ENCODE assay signal across 10 mouse cellular contexts in the genomic region with DNA sequence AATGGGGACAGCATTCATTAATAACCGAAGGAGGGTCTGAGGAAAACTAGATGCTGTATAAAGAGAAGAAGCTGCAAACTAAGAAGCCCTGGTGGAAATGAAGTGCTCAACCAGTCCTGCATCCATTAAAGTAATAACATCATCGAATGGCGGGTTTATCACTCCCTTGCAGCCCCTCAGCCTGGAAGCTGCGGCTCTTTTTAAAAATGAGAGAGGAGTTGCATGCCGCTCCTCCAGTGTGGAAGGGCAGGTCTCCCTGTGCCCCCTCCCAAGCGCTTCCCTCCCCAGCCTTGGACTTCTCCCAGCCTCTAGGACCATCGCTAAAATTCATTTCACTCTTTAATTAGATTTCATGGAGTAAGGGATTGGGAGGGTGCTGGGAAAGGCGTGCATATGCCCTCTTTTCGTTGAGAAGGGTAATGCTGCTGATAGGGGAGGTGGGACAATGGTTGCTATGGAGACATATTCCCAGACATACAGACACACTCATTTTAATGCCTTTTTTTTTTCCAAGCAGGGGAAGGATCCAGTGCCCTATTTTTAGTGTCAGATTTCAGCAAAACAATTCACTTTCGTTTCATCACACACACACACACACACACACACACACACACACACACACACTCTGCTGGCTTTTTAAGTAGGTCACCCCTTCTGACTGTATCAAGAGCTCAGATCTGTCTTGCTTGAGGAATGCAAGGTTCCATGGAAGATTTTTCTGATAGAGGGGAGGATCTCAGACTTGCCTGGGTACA. TPM values are rescaled to one million over a fixed set of nuclear protein-coding genes. Genes with fewer than 3 reads are reported as not detected.
DNase-seq lines count a peak whose midpoint lies in the region; ATAC-seq and TF ChIP-seq lines count a peak whose summit lies in the region.
"Had no signal": no experiment of that assay in that cellular context is flagged by ENCODE, and none has a peak within 500 bp of the region (broad histone marks: within the 10 kb centered on the region; RNA-seq: fewer than 3 reads in every experiment).

No protein-coding gene starts in this region.

- H3K27me3 ChIP-seq in kidney, embryonic 16.5 days (ENCODE audit: insufficient read depth, low read length), result no peaks in the 10 kb centered on the region
- no peaks in the 10 kb centered on the region for H3K27me3 ChIP-seq in midbrain, postnatal 0 days (ENCODE audit: insufficient read depth, low read length)
- H3K27me3 ChIP-seq: embryonic facial prominence, embryonic 12.5 days had no signal

- no peak for TF ChIP-seq POLR2A in embryonic fibroblast, embryonic 13.5 days (IDR thresholded peaks at IDR 0.05; ENCODE audit: low read depth, low read length)

- H3K4me3 ChIP-seq in embryonic fibroblast, embryonic 13.5 days (ENCODE audit: insufficient read depth, low read length), result no peak overlapping the region
- no peak overlapping the region for H3K4me3 ChIP-seq in kidney, embryonic 16.5 days (ENCODE audit: low read length)
- H3K4me3 ChIP-seq in midbrain, postnatal 0 days (ENCODE audit: low read depth, low read length), result no peak overlapping the region; the same call in 1 of the 2 replicates
- H3K4me3 ChIP-seq: embryonic facial prominence, embryonic 12.5 days had no signal

- peak; percentile 17 for DNase-seq in gastrocnemius, adult 18-20 months (ENCODE audit: low spot score)
- DNase-seq in gastrocnemius, postnatal 14 days, result no peak
- peak; percentile 69 for DNase-seq in MN1 (ENCODE audit: low spot score)
- DNase-seq in midbrain, postnatal 0 days (ENCODE audit: low spot score), result peak; percentile 87
- no peak for DNase-seq in yolk sac, embryonic 10.5 days (ENCODE audit: low spot score)

- no peak for TF ChIP-seq CTCF in embryonic fibroblast, embryonic 13.5 days (IDR thresholded peaks at IDR 0.05; ENCODE audit: borderline replicate concordance, insufficient read depth, low read length)
- peak; percentile 32; the same call in 1 of the 2 replicates for TF ChIP-seq CTCF in midbrain, postnatal 0 days (IDR thresholded peaks at IDR 0.05)

- 0 out of 2 replicates have a peak overlapping the region, but pooled peaks have one; percentile 5 for H3K27ac ChIP-seq in embryonic fibroblast, embryonic 13.5 days (ENCODE audit: insufficient read depth, low read length)
- no peak overlapping the region for H3K27ac ChIP-seq in kidney, embryonic 16.5 days (ENCODE audit: low read length)
- peak overlapping the region; percentile 94 for H3K27ac ChIP-seq in midbrain, postnatal 0 days (ENCODE audit: low read depth, low read length)
- H3K27ac ChIP-seq: embryonic facial prominence, embryonic 12.5 days; liver, embryonic 14.5 days had no signal

- no peak for ATAC-seq in kidney, embryonic 16.5 days (ENCODE audit: low FRiP score, low TSS enrichment)
- peak; percentile 90 for ATAC-seq in midbrain, postnatal 0 days (ENCODE audit: low FRiP score)
- no peak for ATAC-seq in inflammation-experienced regulatory T-cells, adult 6 months

- no peaks in the 10 kb centered on the region for H3K4me1 ChIP-seq in embryonic fibroblast, embryonic 13.5 days (ENCODE audit: control insufficient read depth, insufficient read depth, low read length)
- H3K4me1 ChIP-seq in kidney, embryonic 16.5 days (ENCODE audit: insufficient read depth, low read length), result peaks cover 5% of the 10 kb centered on the region; the same call in 1 of the 2 replicates
- peaks cover 17% of the 10 kb centered on the region; the same call in 1 of the 2 replicates for H3K4me1 ChIP-seq in midbrain, postnatal 0 days (ENCODE audit: insufficient read depth, low read length)

- H3K9ac ChIP-seq in kidney, embryonic 16.5 days (replicated peaks; ENCODE audit: low read length), result no peak overlapping the region; the same call in 1 of the 2 replicates
- H3K9ac ChIP-seq in midbrain, postnatal 0 days (replicated peaks; ENCODE audit: low read length, poor library complexity, severe bottlenecking), result peak overlapping the region; percentile 36; the same call in 1 of the 2 replicates
- H3K9ac ChIP-seq: embryonic facial prominence, embryonic 12.5 days; liver, embryonic 14.5 days had no signal

- no peaks in the 10 kb centered on the region for H3K36me3 ChIP-seq in kidney, embryonic 16.5 days (ENCODE audit: insufficient read depth, low read length)
- no peaks in the 10 kb centered on the region for H3K36me3 ChIP-seq in midbrain, postnatal 0 days (ENCODE audit: insufficient read depth, low read length)
- H3K36me3 ChIP-seq: embryonic facial prominence, embryonic 12.5 days had no signal

- intact Hi-C loops in gastrocnemius, postnatal 14 days (cut with DNase I; ENCODE audit: low total_unique reads), result no loop called here

- peak overlapping the region; percentile 26; the same call in 1 of the 2 replicates for H3K4me2 ChIP-seq in kidney, embryonic 16.5 days (replicated peaks; ENCODE audit: low read depth, low read length)
- peak overlapping the region; percentile 44 for H3K4me2 ChIP-seq in midbrain, postnatal 0 days (ENCODE audit: low read depth, low read length, poor library complexity, severe bottlenecking)
- H3K4me2 ChIP-seq: embryonic facial prominence, embryonic 12.5 days had no signal

- H3K9me3 ChIP-seq in kidney, embryonic 16.5 days (ENCODE audit: low read length), result peaks cover 3% of the 10 kb centered on the region; the same call in 1 of the 2 replicates
- no peaks in the 10 kb centered on the region for H3K9me3 ChIP-seq in midbrain, postnatal 0 days (ENCODE audit: low read length)
- H3K9me3 ChIP-seq: embryonic facial prominence, embryonic 12.5 days had no signal

- whole genome bisulfite sequencing in kidney, embryonic 16.5 days, result 31% methylated on average over 10 of the region's 10 CpGs
- WGBS in midbrain, postnatal 0 days, result 12% methylated on average over 10 of the region's 10 CpGs

RNA-seq across cellular contexts. Expression of gene Ptgfrn, which starts 35.4 kb away (rescaled TPM):
- 1 to 10 TPM; 6.7 to 8.5 TPM for total RNA-seq in gastrocnemius, adult 18-20 months (2021)
- 10 to 100 TPM; 31.6 to 39.6 TPM for total RNA-seq in gastrocnemius, postnatal 14 days (2021)
- polyA plus RNA-seq in embryonic fibroblast, embryonic 13.5 days (2011; ENCODE audit: insufficient read length, low read depth, missing spikeins), result 63.0 and 70.5 TPM in 2 replicates
- 2.1 and 2.4 TPM in 2 replicates for polyA plus RNA-seq in kidney, embryonic 16.5 days (2015; fragmentation: Nextera tagmentation; extraction: Ambion mirVana)
- total RNA-seq in midbrain, postnatal 0 days (2014; rRNA removed), result 53.9 and 58.5 TPM in 2 replicates
- 3.7 and 3.8 TPM in 2 replicates for polyA plus RNA-seq in midbrain, postnatal 0 days (2015; fragmentation: Nextera tagmentation; extraction: Ambion mirVana)
- 1 to 10 TPM in 2 of 3 experiments, under 1 TPM in 1; 0.55 to 2.4 (median 1.0) TPM for polyA plus RNA-seq in inflammation-experienced regulatory T-cells, adult 6 months (2017; shearing (Covaris generic))

Comparison
In these comparisons a context has a peak if more than half of its experiments do, and no peak if none do; other contexts are left out.
1. DNase-seq: peak in gastrocnemius, adult 18-20 months (single experiment), MN1 (single experiment) and midbrain, postnatal 0 days (single experiment); none in gastrocnemius, postnatal 14 days (single experiment) and yolk sac, embryonic 10.5 days (single experiment).
2. RNA of gene Ptgfrn, which starts 35.4 kb away (polyA plus RNA-seq): 63.0 to 70.5 TPM in embryonic fibroblast, embryonic 13.5 days; 3.7 to 3.8 TPM in midbrain, postnatal 0 days, 2.1 to 2.4 TPM in kidney, embryonic 16.5 days and 0.55 to 2.4 TPM in inflammation-experienced regulatory T-cells, adult 6 months; every median in the first group is over 10 times any median in the second.